Mouse (Mus musculus): ENCODE data around the gene Ablim1. TPM values are rescaled to one million over a fixed set of nuclear protein-coding genes. Genes with fewer than 3 reads are reported as not detected.
A peak's percentile ranks its signal among the peaks of the same experiment; 100 is the strongest.

The Ablim1 gene
- polyA plus RNA-seq, 1 experiment from 2014 or later, result 30.2 TPM

- Histone ChIP-seq H3K9me3 (ENCODE audit: control insufficient read depth, low read length) (no peaks in the 10 kb centered on the region), H3K4me2 (ENCODE audit: low read length) (no peak overlapping the region), H3K4me3 (ENCODE audit: low read depth, low read length) (no peak overlapping the region), H3K36me3 (ENCODE audit: control insufficient read depth, insufficient read depth, low read length) (0 out of 2 replicates have a peak, but pooled peaks cover 10% of the 10 kb centered on the region), H3K4me1 (replicated peaks; ENCODE audit: control insufficient read depth, insufficient read depth, low read length) (no peaks in the 10 kb centered on the region), H3K27ac (ENCODE audit: low read depth) (no peak overlapping the region), H3K27me3 (replicated peaks; ENCODE audit: control insufficient read depth, insufficient read depth, low read length) (no peaks in the 10 kb centered on the region), H3K9ac (ENCODE audit: low read length) (no peak overlapping the region)
- WGBS, result 92% methylated on average over 9 of the region's 9 CpGs
- DNase-seq (ENCODE audit: low spot score), result no peak
- no peak for ATAC-seq (replicated peaks; ENCODE audit: low FRiP score, low TSS enrichment, low read depth)
Measured at GRCm38 (mm10) chr19:57067108-57067613, 247.6 kb downstream of the Ablim1 start.

- Histone ChIP-seq H3K9me3 (ENCODE audit: control insufficient read depth, low read length) (no peaks in the 10 kb centered on the region), H3K27ac (ENCODE audit: low read depth) (no peak overlapping the region), H3K4me1 (replicated peaks; ENCODE audit: control insufficient read depth, insufficient read depth, low read length) (no peaks in the 10 kb centered on the region), H3K36me3 (ENCODE audit: control insufficient read depth, insufficient read depth, low read length) (0 out of 2 replicates have a peak, but pooled peaks cover 12% of the 10 kb centered on the region), H3K4me3 (ENCODE audit: low read depth, low read length) (no peak overlapping the region), H3K27me3 (replicated peaks; ENCODE audit: control insufficient read depth, insufficient read depth, low read length) (no peaks in the 10 kb centered on the region), H3K9ac (ENCODE audit: low read length) (no peak overlapping the region), H3K4me2 (ENCODE audit: low read length) (no peak overlapping the region)
- WGBS, result 39% methylated on average over 3 of the region's 3 CpGs
- DNase-seq (ENCODE audit: low spot score), result peak; percentile 73
- ATAC-seq (replicated peaks; ENCODE audit: low FRiP score, low TSS enrichment, low read depth), result no peak
Measured at GRCm38 (mm10) chr19:57066313-57066712, 248.4 kb downstream of the Ablim1 start.

- Histone ChIP-seq H3K4me1 (replicated peaks; ENCODE audit: control insufficient read depth, insufficient read depth, low read length) (no peaks in the 10 kb centered on the region), H3K27ac (ENCODE audit: low read depth) (no peak overlapping the region), H3K36me3 (ENCODE audit: control insufficient read depth, insufficient read depth, low read length) (0 out of 2 replicates have a peak, but pooled peaks cover 22% of the 10 kb centered on the region), H3K9ac (ENCODE audit: low read length) (no peak overlapping the region), H3K4me3 (ENCODE audit: low read depth, low read length) (no peak overlapping the region), H3K4me2 (ENCODE audit: low read length) (no peak overlapping the region), H3K27me3 (replicated peaks; ENCODE audit: control insufficient read depth, insufficient read depth, low read length) (no peaks in the 10 kb centered on the region), H3K9me3 (ENCODE audit: control insufficient read depth, low read length) (peaks cover 3% of the 10 kb centered on the region)
- WGBS, result 80% methylated on average over 4 of the region's 4 CpGs
- ATAC-seq (replicated peaks; ENCODE audit: low FRiP score, low TSS enrichment, low read depth), result no peak
- no peak for DNase-seq (ENCODE audit: low spot score)
Measured at GRCm38 (mm10) chr19:57062746-57063145, 252.0 kb downstream of the Ablim1 start.

GRCm38 (mm10) chr19:57059018-57059580 is 255.6 kb downstream of the Ablim1 start:
- Histone ChIP-seq H3K36me3 (ENCODE audit: control insufficient read depth, insufficient read depth, low read length) (0 out of 2 replicates have a peak, but pooled peaks cover 22% of the 10 kb centered on the region), H3K9me3 (ENCODE audit: control insufficient read depth, low read length) (peaks cover 5% of the 10 kb centered on the region), H3K27me3 (replicated peaks; ENCODE audit: control insufficient read depth, insufficient read depth, low read length) (no peaks in the 10 kb centered on the region), H3K4me2 (ENCODE audit: low read length) (no peak overlapping the region), H3K27ac (ENCODE audit: low read depth) (no peak overlapping the region), H3K4me1 (replicated peaks; ENCODE audit: control insufficient read depth, insufficient read depth, low read length) (no peaks in the 10 kb centered on the region), H3K9ac (ENCODE audit: low read length) (no peak overlapping the region), H3K4me3 (ENCODE audit: low read depth, low read length) (no peak overlapping the region)
- ATAC-seq (replicated peaks; ENCODE audit: low FRiP score, low TSS enrichment, low read depth), result no peak
- 45% methylated on average over 19 of the region's 19 CpGs for WGBS
- DNase-seq (ENCODE audit: low spot score), result no peak

- Histone ChIP-seq H3K4me3 (ENCODE audit: low read depth, low read length) (no peak overlapping the region), H3K36me3 (ENCODE audit: control insufficient read depth, insufficient read depth, low read length) (0 out of 2 replicates have a peak, but pooled peaks cover 16% of the 10 kb centered on the region), H3K27me3 (replicated peaks; ENCODE audit: control insufficient read depth, insufficient read depth, low read length) (no peaks in the 10 kb centered on the region), H3K27ac (ENCODE audit: low read depth) (no peak overlapping the region), H3K4me2 (ENCODE audit: low read length) (no peak overlapping the region), H3K9me3 (ENCODE audit: control insufficient read depth, low read length) (peaks cover 5% of the 10 kb centered on the region), H3K9ac (ENCODE audit: low read length) (no peak overlapping the region), H3K4me1 (replicated peaks; ENCODE audit: control insufficient read depth, insufficient read depth, low read length) (no peaks in the 10 kb centered on the region)
- DNase-seq (ENCODE audit: low spot score) (no peak), ATAC-seq (replicated peaks; ENCODE audit: low FRiP score, low TSS enrichment, low read depth) (no peak)
- WGBS, result 94% methylated on average over 2 of the region's 2 CpGs
Measured at GRCm38 (mm10) chr19:57057568-57057967, 257.2 kb downstream of the Ablim1 start.

- WGBS, result 92% methylated on average over 16 of the region's 16 CpGs
- no peak for ATAC-seq (replicated peaks; ENCODE audit: low FRiP score, low TSS enrichment, low read depth)
- Histone ChIP-seq H3K4me3 (ENCODE audit: low read depth, low read length) (no peak overlapping the region), H3K27me3 (replicated peaks; ENCODE audit: control insufficient read depth, insufficient read depth, low read length) (no peaks in the 10 kb centered on the region), H3K9ac (ENCODE audit: low read length) (no peak overlapping the region), H3K4me2 (ENCODE audit: low read length) (no peak overlapping the region), H3K27ac (ENCODE audit: low read depth) (no peak overlapping the region), H3K36me3 (ENCODE audit: control insufficient read depth, insufficient read depth, low read length) (0 out of 2 replicates have a peak, but pooled peaks cover 7% of the 10 kb centered on the region), H3K4me1 (replicated peaks; ENCODE audit: control insufficient read depth, insufficient read depth, low read length) (no peaks in the 10 kb centered on the region), H3K9me3 (ENCODE audit: control insufficient read depth, low read length) (peaks cover 5% of the 10 kb centered on the region)
- DNase-seq (ENCODE audit: low spot score), result no peak
Measured at GRCm38 (mm10) chr19:57055215-57056120, 259.3 kb downstream of the Ablim1 start.

GRCm38 (mm10) chr19:57052959-57053358 is 261.8 kb downstream of the Ablim1 start:
- H3K9me3 ChIP-seq (ENCODE audit: control insufficient read depth, low read length), result peaks cover 4% of the 10 kb centered on the region
- no peaks in the 10 kb centered on the region for H3K27me3 ChIP-seq (replicated peaks; ENCODE audit: control insufficient read depth, insufficient read depth, low read length)
- H3K36me3 ChIP-seq (ENCODE audit: control insufficient read depth, insufficient read depth, low read length), result 0 out of 2 replicates have a peak, but pooled peaks cover 4% of the 10 kb centered on the region
- no peak for DNase-seq (ENCODE audit: low spot score)
- no peak overlapping the region for H3K9ac ChIP-seq (ENCODE audit: low read length)
- H3K4me3 ChIP-seq (ENCODE audit: low read depth, low read length), result no peak overlapping the region
- H3K27ac ChIP-seq (ENCODE audit: low read depth), result no peak overlapping the region
- ATAC-seq (replicated peaks; ENCODE audit: low FRiP score, low TSS enrichment, low read depth), result no peak
- no peak overlapping the region for H3K4me2 ChIP-seq (ENCODE audit: low read length)
- H3K4me1 ChIP-seq (replicated peaks; ENCODE audit: control insufficient read depth, insufficient read depth, low read length), result no peaks in the 10 kb centered on the region
- 83% methylated on average over 8 of the region's 8 CpGs for WGBS

- no peak for ATAC-seq (replicated peaks; ENCODE audit: low FRiP score, low TSS enrichment, low read depth)
- DNase-seq (ENCODE audit: low spot score), result no peak
- no peak overlapping the region for H3K9ac ChIP-seq (ENCODE audit: low read length)
- H3K27ac ChIP-seq (ENCODE audit: low read depth), result no peak overlapping the region
- 93% methylated on average over 7 of the region's 7 CpGs for WGBS
- H3K36me3 ChIP-seq (ENCODE audit: control insufficient read depth, insufficient read depth, low read length), result no peaks in the 10 kb centered on the region
- no peak overlapping the region for H3K4me3 ChIP-seq (ENCODE audit: low read depth, low read length)
- no peaks in the 10 kb centered on the region for H3K4me1 ChIP-seq (replicated peaks; ENCODE audit: control insufficient read depth, insufficient read depth, low read length)
- no peaks in the 10 kb centered on the region for H3K9me3 ChIP-seq (ENCODE audit: control insufficient read depth, low read length)
- no peaks in the 10 kb centered on the region for H3K27me3 ChIP-seq (replicated peaks; ENCODE audit: control insufficient read depth, insufficient read depth, low read length)
- no peak overlapping the region for H3K4me2 ChIP-seq (ENCODE audit: low read length)
Measured at GRCm38 (mm10) chr19:57052016-57052415, 262.7 kb downstream of the Ablim1 start.
